Mouse (Mus musculus): ENCODE data around the gene Ppig. TPM values are rescaled to one million over a fixed set of nuclear protein-coding genes. Genes with fewer than 3 reads are reported as not detected.

Gene Ppig
- 6.4 and 13.2 TPM in 2 replicates for polyA plus RNA-seq (2012; ENCODE audit: low replicate concordance)

GRCm38 (mm10) chr2:69722273-69722649, at the start of gene Ppig:
Gene Ppig, plus strand, starts transcription at chr2:69722545.

GRCm38 (mm10) chr2:69712981-69713625, 9.2 kb upstream of the Ppig start, which contains the start of gene Fastkd1:
Gene Fastkd1, minus strand, starts transcription at chr2:69713516.

GRCm38 (mm10) chr2:69789429-69790069, 67.2 kb downstream of the Ppig start, which contains the start of the genes Ccdc173 and Phospho2:
Gene Ccdc173, minus strand, starts transcription at chr2:69789575.
Gene Phospho2, plus strand, starts transcription at chr2:69789623.

Other genes with a start within 250 kb of the Ppig start
- 0.01 TPM in 1 of 2 replicates, not detected in the other for gene Lrp2, start 136.5 kb upstream of the Ppig start, polyA plus RNA-seq (2012; ENCODE audit: low replicate concordance)
- not detected in 2 replicates for gene Bbs5, start 75.4 kb upstream of the Ppig start, polyA plus RNA-seq (2012; ENCODE audit: low replicate concordance)
- gene Klhl41, start 52.4 kb upstream of the Ppig start, polyA plus RNA-seq (2012; ENCODE audit: low replicate concordance), result not detected in 2 replicates
- gene Fastkd1, start 9.0 kb upstream of the Ppig start, polyA plus RNA-seq (2012; ENCODE audit: low replicate concordance), result 0.49 and 1.0 TPM in 2 replicates
- gene Ccdc173, start 67.0 kb downstream of the Ppig start, polyA plus RNA-seq (2012; ENCODE audit: low replicate concordance), result 0.10 and 0.84 TPM in 2 replicates
- gene Phospho2, start 67.1 kb downstream of the Ppig start, polyA plus RNA-seq (2012; ENCODE audit: low replicate concordance), result 8.2 and 8.3 TPM in 2 replicates
- 0.19 TPM in 1 of 2 replicates, not detected in the other for gene Klhl23, start 99.4 kb downstream of the Ppig start, polyA plus RNA-seq (2012; ENCODE audit: low replicate concordance)
- 2.3 and 21.1 TPM in 2 replicates for gene Ssb, start 139.0 kb downstream of the Ppig start, polyA plus RNA-seq (2012; ENCODE audit: low replicate concordance)
- gene Mettl5, start 163.1 kb downstream of the Ppig start, polyA plus RNA-seq (2012; ENCODE audit: low replicate concordance), result 46.7 and 69.8 TPM in 2 replicates
- 10.5 and 27.5 TPM in 2 replicates for gene Ubr3, start 174.7 kb downstream of the Ppig start, polyA plus RNA-seq (2012; ENCODE audit: low replicate concordance)